Mouse (Mus musculus) heart, embryonic 14.5 days (tissue): Measurements from ENCODE around the gene Adamtsl2. TPM values are rescaled to one million over a fixed set of nuclear protein-coding genes. Genes with fewer than 3 reads are reported as not detected.

Experiments used
- ATAC-seq: fragments of 200-750 bp; cut with Nextera tagmentation; 2 replicates; pipeline ENCODE4 v1.8.0; 2017; ENCODE audit warnings: low read depth, moderate TSS enrichment; ENCODE audit not compliant: insufficient number of reproducible peaks, insufficient read depth, low FRiP score
- H3K27ac ChIP-seq, 2 experiments: fragments of 200-500 bp in 1 of 2; fragments of 300-500 bp in 1 of 2; sonication (generic) in 1 of 2; replicated peaks in 1 of 2; 2 replicates each; pipeline ENCODE4 v1.5.1; 2012 to 2014; ENCODE audit warnings: low read depth in 2 of 2, low read length in 2 of 2, control low read depth in 1 of 2, mild to moderate bottlenecking in 1 of 2, mixed read lengths in 1 of 2; ENCODE audit not compliant: control insufficient read depth in 1 of 2, insufficient read depth in 1 of 2
- H3K27me3 ChIP-seq: fragments of 300-500 bp; sonication (generic); 2 replicates; pipeline ENCODE4 v1.6.1; 2014; ENCODE audit warnings: mild to moderate bottlenecking, low read length, control low read depth; ENCODE audit not compliant: control insufficient read depth, insufficient read depth
- H3K36me3 ChIP-seq: fragments of 300-500 bp; sonication (generic); 2 replicates; pipeline ENCODE4 v1.6.1; 2014; ENCODE audit warnings: mild to moderate bottlenecking, control low read depth, low read length, mixed read lengths; ENCODE audit not compliant: control insufficient read depth, insufficient read depth
- H3K4me1 ChIP-seq, 2 experiments: fragments of 200-500 bp in 1 of 2; fragments of 300-500 bp in 1 of 2; sonication (generic) in 1 of 2; 2 replicates each; pipeline ENCODE4 v1.6.1; 2012 to 2014; ENCODE audit warnings: low read length in 2 of 2, control low read depth in 1 of 2, mixed read lengths in 1 of 2; ENCODE audit not compliant: control insufficient read depth in 2 of 2, insufficient read depth in 2 of 2
- H3K4me2 ChIP-seq: fragments of 300-500 bp; sonication (generic); 2 replicates; pipeline ENCODE4 v1.6.1; 2014; ENCODE audit warnings: mild to moderate bottlenecking, low read length
- H3K4me3 ChIP-seq, 2 experiments: fragments of 200-500 bp in 1 of 2; fragments of 300-500 bp in 1 of 2; sonication (generic) in 1 of 2; 2 replicates each; pipeline ENCODE4 v1.5.1; 2012 to 2014; ENCODE audit warnings: low read length in 2 of 2, mild to moderate bottlenecking in 2 of 2, control low read depth in 1 of 2, low read depth in 1 of 2, moderate library complexity in 1 of 2; ENCODE audit not compliant: control insufficient read depth in 1 of 2, insufficient read depth in 1 of 2
- H3K9ac ChIP-seq: fragments of 300-500 bp; sonication (generic); 2 replicates; pipeline ENCODE4 v1.6.1; 2014; ENCODE audit warnings: mild to moderate bottlenecking, low read length
- H3K9me3 ChIP-seq: fragments of 300-500 bp; sonication (generic); 2 replicates; pipeline ENCODE4 v1.6.1; 2016; ENCODE audit warnings: low read length, control low read depth; ENCODE audit not compliant: control insufficient read depth
- WGBS: fragments of 180-500 bp; shearing (Covaris S2); extraction: QIAGEN DNeasy Blood & Tissue Kit; methylation state at CpG from one replicate; pipeline ENCODE4 v1.1.7; 2014; 5-methylcytosine and 5-hydroxymethylcytosine counted together
- polyA plus RNA-seq: library from polyadenylated mRNA; unstranded; fragments of >200 nt; fragmentation: Nextera tagmentation; extraction: Ambion mirVana; gene quantifications from 2 replicates; pipeline ENCODE4 v1.2.1, GENCODE M21; 2014

Adamtsl2 gene
- polyA plus RNA-seq, 1 experiment from 2014 or later, result 15.0 TPM

GRCm38 (mm10) chr2:27141950-27142693 lies 62.9 kb downstream of the Adamtsl2 start, which contains the start of gene Fam163b:
Gene Fam163b, minus strand, starts transcription at chr2:27142491.
- under 1% methylated on average over 55 of the region's 62 CpGs for WGBS
- no peaks in the 10 kb centered on the region for H3K36me3 ChIP-seq
- H3K27me3 ChIP-seq, result peaks cover 53% of the 10 kb centered on the region
- ATAC-seq, result peak; percentile 70
- H3K27ac ChIP-seq, result no peak within 1 kb of the TSS
- H3K4me1 ChIP-seq, result peaks cover 2 to 7% of the 10 kb centered on the region in 2 experiments; a peak in 2 of 4 replicates
- H3K4me2 ChIP-seq, result peak within 1 kb of the TSS; percentile 84
- peak within 1 kb of the TSS; percentile 51 for H3K9ac ChIP-seq
- H3K9me3 ChIP-seq, result no peaks in the 10 kb centered on the region
- peak within 1 kb of the TSS; percentile 44 to 45 for H3K4me3 ChIP-seq

- H3K4me1 ChIP-seq, result peaks cover 7 to 8% of the 10 kb centered on the region in 2 experiments; a peak in 2 of 4 replicates
- WGBS, result 28% methylated on average over 2 of the region's 2 CpGs
- no peak overlapping the region for H3K9ac ChIP-seq
- H3K36me3 ChIP-seq, result no peaks in the 10 kb centered on the region
- peaks cover 46% of the 10 kb centered on the region for H3K27me3 ChIP-seq
- no peak overlapping the region for H3K27ac ChIP-seq
- no peak overlapping the region for H3K4me2 ChIP-seq
- ATAC-seq, result no peak
- no peak overlapping the region for H3K4me3 ChIP-seq
- H3K9me3 ChIP-seq, result no peaks in the 10 kb centered on the region
Observed at GRCm38 (mm10) chr2:27144957-27145356, 65.8 kb downstream of the Adamtsl2 start.

GRCm38 (mm10) chr2:27146840-27147239 lies 67.7 kb downstream of the Adamtsl2 start:
- ATAC-seq, result no peak
- Histone ChIP-seq H3K4me2 (no peak overlapping the region), H3K4me1 (peaks cover 5 to 6% of the 10 kb centered on the region in 2 experiments; a peak in 2 of 4 replicates), H3K36me3 (no peaks in the 10 kb centered on the region), H3K27me3 (peaks cover 28% of the 10 kb centered on the region), H3K4me3 (no peak overlapping the region), H3K27ac (no peak overlapping the region), H3K9ac (no peak overlapping the region), H3K9me3 (no peaks in the 10 kb centered on the region)
- WGBS, result 83% methylated on average over 6 of the region's 6 CpGs

GRCm38 (mm10) chr2:27149457-27149856 lies 70.3 kb downstream of the Adamtsl2 start:
- no peak for ATAC-seq

GRCm38 (mm10) chr2:27154466-27155185 lies 75.4 kb downstream of the Adamtsl2 start:
- 79% methylated on average over 10 of the region's 10 CpGs for WGBS
- Histone ChIP-seq H3K9me3 (no peaks in the 10 kb centered on the region), H3K4me1 (peaks cover 0 to 1% of the 10 kb centered on the region in 2 experiments; a peak in 1 of 4 replicates), H3K27me3 (no peaks in the 10 kb centered on the region), H3K36me3 (no peaks in the 10 kb centered on the region), H3K27ac (no peak overlapping the region), H3K4me2 (no peak overlapping the region), H3K4me3 (no peak overlapping the region), H3K9ac (no peak overlapping the region)
- ATAC-seq, result no peak

More at GRCm38 (mm10) chr2:27149457-27149856, 70.3 kb downstream of the Adamtsl2 start:
- no peak overlapping the region for H3K4me3 ChIP-seq
- H3K4me2 ChIP-seq, result no peak overlapping the region
- no peaks in the 10 kb centered on the region for H3K9me3 ChIP-seq
- H3K4me1 ChIP-seq, result peaks cover 0 to 6% of the 10 kb centered on the region in 2 experiments; a peak in 1 of 4 replicates
- WGBS, result 16% methylated on average over 2 of the region's 2 CpGs
- H3K9ac ChIP-seq, result no peak overlapping the region
- H3K27me3 ChIP-seq, result peaks cover 14% of the 10 kb centered on the region; the same call in 1 of the 2 replicates
- no peaks in the 10 kb centered on the region for H3K36me3 ChIP-seq
- no peak overlapping the region for H3K27ac ChIP-seq

- H3K27ac ChIP-seq, result no peak overlapping the region
- no peaks in the 10 kb centered on the region for H3K9me3 ChIP-seq
- no peak overlapping the region for H3K4me2 ChIP-seq
- no peak overlapping the region for H3K4me3 ChIP-seq
- no peaks in the 10 kb centered on the region for H3K27me3 ChIP-seq
- H3K36me3 ChIP-seq, result no peaks in the 10 kb centered on the region
- 83% methylated on average over 6 of the region's 6 CpGs for WGBS
- ATAC-seq, result no peak
- H3K4me1 ChIP-seq, result no peaks in the 10 kb centered on the region
- no peak overlapping the region for H3K9ac ChIP-seq
Observed at GRCm38 (mm10) chr2:27156596-27156995, 77.4 kb downstream of the Adamtsl2 start.
